Mouse (Mus musculus) myocyte (in vitro differentiated cells): ENCODE measurements around the gene Mroh2a.

Source experiments
- MAX ChIP-seq: IDR thresholded peaks from one replicate; pipeline ENCODE4 v1.6.1; 2011; ENCODE audit warnings: low read depth, mild to moderate bottlenecking, control low read depth
- TCF12 ChIP-seq: IDR thresholded peaks from one replicate; pipeline ENCODE4 v1.6.1; 2011; ENCODE audit warnings: mild to moderate bottlenecking, control low read depth; ENCODE audit not compliant: poor library complexity, insufficient read depth, severe bottlenecking

DNA sequence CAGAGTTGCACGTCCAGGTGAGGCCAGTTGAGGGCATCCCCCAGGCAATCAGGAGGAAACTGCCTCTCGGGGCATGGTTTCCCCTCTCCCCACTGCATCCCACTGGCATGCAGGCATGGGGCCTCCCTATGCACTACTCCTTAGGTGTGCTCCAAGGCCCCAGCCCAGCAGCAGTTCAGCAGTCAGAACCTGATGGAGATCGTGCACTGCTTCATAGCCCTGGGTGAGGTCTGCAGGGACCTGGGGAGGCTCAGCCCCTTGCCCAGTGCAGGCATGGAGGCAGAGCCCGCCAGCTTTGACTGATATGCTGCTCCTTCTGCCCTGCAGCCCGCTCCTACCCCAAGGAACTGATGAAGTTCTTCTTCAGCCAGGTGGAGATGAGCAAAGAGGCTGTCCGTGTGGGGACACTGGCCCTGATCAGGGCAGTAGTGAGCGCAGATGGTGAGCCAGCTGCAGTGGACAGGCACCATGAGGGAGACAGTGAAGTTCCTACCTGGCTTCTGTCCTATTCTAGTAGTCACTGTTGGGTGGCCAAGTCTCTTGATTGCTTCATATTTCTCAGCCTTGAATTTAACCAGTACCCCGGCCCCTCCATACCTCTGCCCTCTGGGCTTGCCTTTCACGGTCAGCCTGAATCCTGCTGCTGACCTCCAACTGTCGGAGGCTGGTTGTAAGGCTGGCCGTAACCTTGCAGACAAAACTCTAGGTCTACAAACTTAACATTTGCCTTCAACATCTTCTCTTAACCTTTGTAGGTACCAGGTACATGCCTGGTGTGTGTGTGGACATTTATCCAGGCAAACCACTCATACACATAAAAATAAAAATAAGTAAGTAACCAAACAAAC is 8.5 kb downstream of the Mroh2a start:
- TF ChIP-seq MAX, result no peak
- no peak for TF ChIP-seq TCF12
